Mouse (Mus musculus): ENCODE data around the gene Micall1.
A peak's percentile ranks its signal among the peaks of the same experiment; 100 is the strongest.

Gene Micall1

GRCm38 (mm10) chr15:79097611-79098025 lies 11.1 kb upstream of the Micall1 start:
- peak; percentile 32 for DNase-seq

- DNase-seq: no peak
Measured at GRCm38 (mm10) chr15:79098220-79098619, 10.5 kb upstream of the Micall1 start.

- DNase-seq: no peak
Measured at GRCm38 (mm10) chr15:79098868-79099267, 9.8 kb upstream of the Micall1 start.

GRCm38 (mm10) chr15:79099456-79099855 lies 9.2 kb upstream of the Micall1 start:
- DNase-seq: no peak

- DNase-seq: no peak
Measured at GRCm38 (mm10) chr15:79100391-79100790, 8.3 kb upstream of the Micall1 start.

GRCm38 (mm10) chr15:79101531-79101930 lies 7.2 kb upstream of the Micall1 start:
- no peak for DNase-seq

GRCm38 (mm10) chr15:79103264-79103663 lies 5.4 kb upstream of the Micall1 start:
- DNase-seq: no peak

GRCm38 (mm10) chr15:79105804-79106203 lies 2.9 kb upstream of the Micall1 start:
- DNase-seq: no peak

GRCm38 (mm10) chr15:79107966-79108365 lies 732 bp upstream of the Micall1 start:
- no peak for DNase-seq

- DNase-seq: no peak
Measured at GRCm38 (mm10) chr15:79109321-79109934, 730 bp downstream of the Micall1 start.

- DNase-seq: no peak
Measured at GRCm38 (mm10) chr15:79110031-79110430, 1.3 kb downstream of the Micall1 start.

GRCm38 (mm10) chr15:79110528-79110927 lies 1.8 kb downstream of the Micall1 start:
- DNase-seq: no peak

GRCm38 (mm10) chr15:79111774-79112173 lies 3.1 kb downstream of the Micall1 start:
- no peak for DNase-seq

- DNase-seq: no peak
Measured at GRCm38 (mm10) chr15:79115276-79115675, 6.6 kb downstream of the Micall1 start.

GRCm38 (mm10) chr15:79119491-79119890 lies 10.8 kb downstream of the Micall1 start:
- no peak for DNase-seq

- DNase-seq: no peak
Measured at GRCm38 (mm10) chr15:79122119-79122518, 13.4 kb downstream of the Micall1 start.

GRCm38 (mm10) chr15:79122546-79122945 lies 13.8 kb downstream of the Micall1 start:
- DNase-seq: no peak

- DNase-seq: no peak
Measured at GRCm38 (mm10) chr15:79123751-79124150, 15.1 kb downstream of the Micall1 start.

GRCm38 (mm10) chr15:79124331-79124875 lies 15.7 kb downstream of the Micall1 start:
- DNase-seq: no peak

GRCm38 (mm10) chr15:79126217-79126932 lies 17.7 kb downstream of the Micall1 start:
- peak; percentile 50 for DNase-seq

GRCm38 (mm10) chr15:79127101-79127500 lies 18.4 kb downstream of the Micall1 start:
- DNase-seq: no peak

GRCm38 (mm10) chr15:79128208-79128607 lies 19.5 kb downstream of the Micall1 start:
- DNase-seq: no peak

GRCm38 (mm10) chr15:79129311-79129710 lies 20.6 kb downstream of the Micall1 start:
- DNase-seq: no peak

GRCm38 (mm10) chr15:79130782-79131181 lies 22.1 kb downstream of the Micall1 start:
- no peak for DNase-seq
